Mouse (Mus musculus) spleen, adult 12 weeks (tissue): ENCODE results near the gene Higd1a.

ENCODE experiments used
- DNase-seq: peaks from one replicate; pipeline ENCODE4 v3.0.0; 2022; ENCODE audit warnings: low spot score

Gene Higd1a

GRCm38 (mm10) chr9:121838008-121838407, 20.2 kb downstream of the Higd1a start:
- no peak for DNase-seq

GRCm38 (mm10) chr9:121833825-121834224, 24.3 kb downstream of the Higd1a start:
- no peak for DNase-seq

- DNase-seq: peak; percentile 59
These were observed 27.2 kb downstream of the Higd1a start for GRCm38 (mm10) chr9:121830956-121831293.

DNA sequence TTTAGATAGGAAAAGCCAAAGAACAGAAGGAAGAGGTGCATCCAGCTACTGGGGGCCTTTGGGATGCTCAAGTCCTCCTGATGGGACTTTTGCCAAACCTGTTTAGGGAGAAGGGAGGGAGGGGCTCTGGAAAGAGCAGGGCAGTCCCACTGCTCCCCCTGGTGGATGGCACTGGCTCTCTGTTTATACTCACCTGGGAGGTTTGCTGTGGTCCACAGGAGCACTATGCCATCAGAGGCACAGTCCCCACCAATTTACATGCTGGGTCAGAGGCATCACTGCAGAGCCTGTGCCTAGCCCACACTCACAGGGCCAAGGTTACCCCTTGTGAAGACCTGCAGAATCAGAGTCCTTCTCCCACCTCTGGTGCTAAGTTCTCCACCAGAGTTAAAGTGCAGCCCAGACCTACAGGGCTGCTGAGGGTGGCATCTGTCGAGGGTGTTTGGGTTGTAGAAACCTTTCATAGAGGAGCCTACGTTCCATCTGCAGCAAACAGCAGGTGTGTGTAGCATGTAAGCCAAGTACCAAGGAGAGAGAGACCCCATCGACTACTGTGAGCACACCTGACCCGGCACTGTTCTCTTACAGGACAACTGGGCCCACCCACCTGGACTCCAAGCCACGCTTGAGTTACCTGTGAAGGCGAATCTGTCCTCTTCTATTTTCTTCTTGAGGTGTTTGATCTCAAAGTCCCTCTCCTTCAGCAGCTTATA, 27.8 kb downstream of the Higd1a start:
- no peak for DNase-seq

GRCm38 (mm10) chr9:121829270-121829992, 28.7 kb downstream of the Higd1a start:
- no peak for DNase-seq

GRCm38 (mm10) chr9:121828314-121828713, 29.8 kb downstream of the Higd1a start:
- DNase-seq: no peak

- no peak for DNase-seq
These were observed 31.8 kb downstream of the Higd1a start for GRCm38 (mm10) chr9:121826356-121826755.

DNA sequence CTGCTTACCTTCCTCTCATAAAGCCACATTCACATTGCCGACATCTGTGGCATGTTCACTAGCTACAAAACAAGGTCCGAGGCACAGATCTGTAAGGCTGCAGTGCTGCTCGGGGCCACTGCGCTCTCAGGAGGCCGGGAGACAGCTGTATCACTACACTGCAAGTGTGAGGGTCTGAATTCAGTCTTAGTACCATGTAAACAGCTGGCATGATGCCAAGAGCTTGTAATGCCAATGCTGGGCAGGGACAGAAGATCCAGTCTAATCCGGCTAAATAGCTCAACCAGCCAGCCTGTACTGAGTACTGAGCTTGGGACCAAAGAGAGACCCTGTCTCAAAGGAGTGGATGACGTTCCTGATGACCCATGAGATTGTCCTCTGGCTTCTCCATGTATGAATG, 34.2 kb downstream of the Higd1a start:
- no peak for DNase-seq

DNA sequence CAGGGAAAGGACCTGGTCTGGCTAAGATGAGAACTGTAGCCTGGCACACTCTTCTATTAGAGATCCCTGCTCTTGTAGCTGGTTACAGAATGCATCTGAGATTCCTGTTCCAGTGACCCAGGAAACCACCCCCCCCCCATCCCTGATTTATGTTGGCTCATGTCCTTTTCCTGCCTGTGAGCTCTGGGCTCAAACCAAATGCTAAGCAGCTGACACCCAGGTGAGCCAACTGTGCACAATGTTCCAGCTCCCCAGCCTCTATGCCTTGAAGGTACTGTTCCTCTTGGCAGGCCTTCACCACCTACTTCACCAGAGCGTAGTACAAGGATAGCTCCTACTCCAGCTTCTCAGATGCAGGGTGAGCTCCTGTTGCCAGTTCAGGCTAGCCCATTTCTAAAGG, 35.1 kb downstream of the Higd1a start:
- DNase-seq: no peak

- DNase-seq: no peak
These were observed 35.6 kb downstream of the Higd1a start for GRCm38 (mm10) chr9:121822585-121822991.

- DNase-seq: no peak
These were observed 37.4 kb downstream of the Higd1a start for GRCm38 (mm10) chr9:121820765-121821164.

- DNase-seq: no peak
These were observed 38.2 kb downstream of the Higd1a start for GRCm38 (mm10) chr9:121819771-121820471.

- no peak for DNase-seq
These were observed 38.9 kb downstream of the Higd1a start for GRCm38 (mm10) chr9:121819073-121819770.

GRCm38 (mm10) chr9:121815183-121815582, 43.0 kb downstream of the Higd1a start:
- no peak for DNase-seq

GRCm38 (mm10) chr9:121810081-121810821, 47.9 kb downstream of the Higd1a start:
- no peak for DNase-seq

DNA sequence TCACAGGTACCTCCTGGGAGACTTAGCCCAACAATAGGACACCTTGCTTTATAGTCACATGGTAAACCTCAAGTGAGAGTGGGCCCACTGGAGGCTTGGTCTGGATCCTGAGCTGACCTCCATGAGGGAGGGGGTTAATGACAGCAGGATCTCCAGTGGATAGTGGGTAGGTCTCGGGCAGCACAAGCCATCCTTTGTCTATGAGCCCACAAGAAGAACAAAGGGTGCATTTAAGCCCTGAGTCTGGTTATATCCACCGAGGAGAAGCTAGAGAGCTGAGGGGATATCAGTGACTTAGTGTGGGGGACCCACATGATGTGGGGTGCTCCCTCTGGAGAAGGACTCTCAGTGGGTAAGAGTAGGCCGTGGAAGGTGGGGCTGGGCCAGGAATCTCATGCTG, 49.7 kb downstream of the Higd1a start:
- DNase-seq: no peak

- no peak for DNase-seq
These were observed 50.2 kb downstream of the Higd1a start for GRCm38 (mm10) chr9:121807947-121808346.

GRCm38 (mm10) chr9:121807546-121807945, 50.6 kb downstream of the Higd1a start:
- no peak for DNase-seq

DNA sequence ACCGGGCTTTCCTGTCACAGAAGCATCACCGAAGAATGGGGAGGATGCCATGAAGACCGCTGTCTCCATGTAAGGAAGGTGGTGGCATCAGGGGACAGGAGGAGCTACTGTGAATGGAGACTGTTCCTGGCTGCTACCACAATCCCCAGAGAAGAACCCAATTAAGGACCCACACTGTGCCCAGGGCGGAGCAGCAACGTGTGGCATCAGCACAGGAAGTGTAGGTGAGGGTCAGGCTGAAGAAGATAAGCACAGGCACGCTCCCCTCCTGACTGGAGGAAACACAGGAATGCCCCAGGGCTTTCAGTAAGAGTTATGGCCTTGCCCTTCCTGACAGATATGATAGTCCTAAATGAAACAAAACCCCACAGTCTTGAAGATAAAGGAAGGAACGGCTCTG, 55.4 kb downstream of the Higd1a start:
- DNase-seq: no peak

DNA sequence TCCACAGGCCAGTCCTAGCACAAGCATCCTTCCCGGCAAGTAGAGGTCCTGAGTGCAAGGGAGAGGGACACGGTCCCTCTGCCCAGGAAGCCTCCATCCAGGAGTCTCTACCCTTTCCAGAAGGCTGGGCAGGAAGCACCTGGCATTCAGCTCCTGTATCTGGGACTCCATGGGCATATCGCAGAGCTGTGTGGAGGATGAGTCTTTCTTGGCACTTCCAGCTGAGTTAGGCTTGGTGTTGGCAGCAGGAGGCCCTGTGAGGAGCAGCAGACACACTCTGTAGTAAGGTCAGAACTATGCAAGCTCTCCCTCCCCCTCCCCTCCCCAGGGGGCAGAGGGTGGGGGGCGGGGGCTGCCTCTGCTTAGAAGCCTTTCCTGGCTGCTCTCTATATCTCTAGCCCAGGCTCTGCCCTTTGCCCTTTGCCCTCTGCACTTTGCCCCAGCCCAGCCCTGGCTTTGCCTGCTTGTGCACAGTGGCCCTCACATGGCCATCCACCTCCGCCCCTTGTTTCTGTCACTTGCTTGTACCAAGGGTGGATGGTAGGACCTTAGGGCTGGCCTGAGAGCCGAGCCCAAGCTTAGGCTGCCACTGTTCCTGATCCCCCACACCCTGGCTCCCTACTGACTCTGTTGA, 59.2 kb downstream of the Higd1a start:
- no peak for DNase-seq
